Mouse (Mus musculus): ENCODE measurements around the gene Aes.
A peak's percentile ranks its signal among the peaks of the same experiment; 100 is the strongest.

The Aes gene

GRCm38 (mm10) chr10:81559163-81559626 is at the start of gene Aes:
TSS of gene Aes (plus strand) at chr10:81559488.
- peak; percentile 81 for DNase-seq

GRCm38 (mm10) chr10:81510246-81510810 is 49.0 kb upstream of the Aes start:
- no peak for DNase-seq

DNA sequence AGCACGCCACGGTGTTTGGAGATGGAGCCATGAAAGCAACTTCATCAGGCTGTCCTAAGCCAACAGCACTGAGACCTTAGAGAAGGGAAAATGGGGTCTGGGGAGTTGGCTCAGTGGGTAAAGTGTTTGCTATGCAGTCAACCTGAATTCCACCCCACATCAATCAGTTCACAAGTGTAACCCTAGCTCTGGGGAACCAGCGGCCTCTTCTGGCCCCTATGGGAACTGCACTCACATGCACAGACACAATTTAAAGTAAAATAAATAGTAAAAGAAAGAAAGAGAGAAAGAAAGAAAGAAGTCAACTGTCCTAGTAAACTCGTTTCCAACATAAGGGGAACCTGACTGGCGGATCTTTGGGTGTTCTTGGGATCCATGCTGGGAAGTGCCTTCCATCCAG is 45.5 kb upstream of the Aes start:
- DNase-seq = no peak

GRCm38 (mm10) chr10:81517227-81517626 is 42.1 kb upstream of the Aes start:
- DNase-seq = no peak

DNA sequence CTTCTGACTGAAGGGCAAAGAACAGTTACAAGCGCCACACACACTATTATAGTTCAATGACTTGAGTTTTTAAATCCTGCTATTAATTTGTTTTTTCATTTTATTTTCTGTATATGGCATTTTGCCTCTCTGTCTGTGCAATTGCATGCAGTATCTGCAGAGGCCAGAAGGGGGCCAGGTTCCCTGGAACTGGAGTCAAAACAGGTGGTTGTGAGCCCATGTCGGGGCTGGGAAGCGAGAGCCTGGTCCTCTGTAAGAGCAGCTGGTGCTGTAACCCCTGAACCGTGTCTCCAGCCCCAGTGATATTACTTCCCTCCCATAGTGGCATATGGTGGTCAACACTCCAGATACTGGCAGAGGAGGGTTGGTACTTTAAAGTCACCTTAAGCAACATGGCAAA is 40.7 kb upstream of the Aes start:
- peak; percentile 61 to 67 for DNase-seq

DNA sequence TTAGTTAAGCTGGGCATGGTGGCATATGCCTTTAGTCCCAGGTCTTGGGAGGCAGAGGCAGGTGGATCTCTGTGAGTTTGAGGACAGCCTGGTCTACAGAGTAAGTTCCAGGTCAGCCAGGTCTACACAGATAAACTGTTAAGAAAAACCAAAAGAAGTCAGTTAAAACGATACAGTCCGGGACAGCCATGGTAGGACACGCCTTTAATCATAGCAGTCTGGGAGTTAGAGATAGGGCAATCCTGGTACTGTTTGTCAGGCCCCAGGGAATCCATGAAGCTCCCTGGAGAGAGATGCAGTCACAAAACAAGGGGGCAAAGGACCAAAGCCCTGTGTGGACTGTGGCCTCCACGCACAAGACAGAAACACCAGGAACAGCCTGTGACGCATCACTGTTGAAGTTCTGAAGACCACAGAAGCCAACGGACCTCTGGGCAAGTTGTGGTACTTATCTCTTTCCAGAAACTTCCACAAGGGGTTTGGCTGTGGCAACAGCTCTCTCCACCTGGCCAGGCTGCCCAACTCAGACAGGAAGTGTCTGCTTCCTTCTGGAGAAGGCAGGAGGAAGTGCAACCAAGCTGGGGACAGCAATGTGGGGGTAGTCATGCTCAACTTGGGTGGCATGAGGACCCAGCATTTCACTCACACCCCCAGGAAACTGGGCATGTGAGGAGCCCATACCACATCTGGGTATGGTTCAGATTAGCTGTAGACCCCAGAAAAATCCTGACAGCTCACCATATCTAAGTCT is 39.9 kb upstream of the Aes start:
- no peak for DNase-seq

DNA sequence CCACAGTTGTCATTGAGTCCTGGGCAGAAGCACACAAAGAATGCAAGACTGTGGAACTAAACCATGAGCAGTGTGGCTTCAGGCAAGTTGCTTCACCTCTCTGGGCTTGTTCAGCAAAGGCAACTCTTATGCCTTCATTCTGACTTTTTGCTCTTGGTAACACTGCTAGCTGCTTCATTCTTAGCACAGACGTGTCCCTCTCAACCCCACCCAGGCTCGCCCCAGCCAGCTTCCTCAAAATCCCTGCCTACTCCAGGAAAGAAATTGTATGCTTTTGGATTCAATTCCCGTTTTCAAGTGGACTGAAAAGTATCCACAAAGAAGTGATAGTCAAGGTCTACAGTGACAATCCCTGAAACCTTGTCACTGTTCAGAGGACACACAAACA is 39.3 kb upstream of the Aes start:
- no peak for DNase-seq

GRCm38 (mm10) chr10:81523142-81523541 is 36.1 kb upstream of the Aes start:
- DNase-seq = no peak

GRCm38 (mm10) chr10:81523570-81523969 is 35.7 kb upstream of the Aes start:
- DNase-seq = no peak

GRCm38 (mm10) chr10:81524051-81524605 is 35.2 kb upstream of the Aes start, which contains the start of gene Gna15:
TSS of gene Gna15 (minus strand) at chr10:81524225.
- DNase-seq = no peak

GRCm38 (mm10) chr10:81525017-81525694 is 34.1 kb upstream of the Aes start:
- DNase-seq = no peak

DNA sequence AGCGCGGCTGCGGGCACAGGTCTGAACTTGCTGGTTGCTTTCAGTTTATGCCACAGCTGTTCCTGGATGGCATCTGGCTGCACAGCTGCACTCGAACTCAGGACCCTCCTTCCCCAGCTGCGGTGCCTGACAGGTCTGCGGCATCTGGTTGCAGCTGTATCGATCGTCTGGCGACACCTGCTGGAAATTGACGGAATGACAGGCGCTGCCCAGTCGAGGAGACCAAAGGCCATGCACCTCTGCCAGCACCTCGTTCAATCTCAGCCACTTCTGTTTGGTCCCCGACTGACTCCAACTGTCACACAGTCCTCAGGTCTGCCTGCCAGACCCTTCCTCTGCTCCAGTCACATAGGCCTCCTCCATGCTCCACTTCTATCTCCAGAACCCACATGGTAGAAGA is 32.5 kb upstream of the Aes start:
- DNase-seq = peak; percentile 61 to 70

GRCm38 (mm10) chr10:81534826-81535225 is 24.5 kb upstream of the Aes start:
- DNase-seq = no peak

- no peak for DNase-seq
Measured at GRCm38 (mm10) chr10:81536734-81537133, 22.6 kb upstream of the Aes start.

- no peak for DNase-seq
Measured at GRCm38 (mm10) chr10:81537429-81537828, 21.9 kb upstream of the Aes start.

GRCm38 (mm10) chr10:81538321-81539048 is 20.8 kb upstream of the Aes start:
- DNase-seq = no peak

DNA sequence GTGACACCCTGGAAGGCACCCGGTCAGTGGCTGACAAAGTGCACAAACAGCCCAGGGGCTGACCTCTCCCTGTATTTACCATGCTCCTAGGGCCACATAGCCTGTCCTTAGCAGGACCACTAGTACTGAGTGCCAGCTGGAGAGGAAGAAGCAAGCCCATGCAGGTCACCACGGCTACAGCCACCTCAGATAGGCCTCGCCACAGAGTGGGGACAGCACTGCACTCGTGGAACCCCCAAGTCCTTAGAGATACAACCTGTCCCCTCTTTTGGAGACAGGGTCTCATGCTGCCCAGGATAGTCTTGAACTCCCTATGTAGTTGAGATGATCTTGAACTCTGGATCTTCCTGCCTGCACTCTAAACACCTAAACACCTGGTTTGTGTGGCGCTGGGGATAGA is 17.9 kb upstream of the Aes start:
- no peak for DNase-seq

- no peak for DNase-seq
Measured at GRCm38 (mm10) chr10:81541803-81542202, 17.5 kb upstream of the Aes start.

GRCm38 (mm10) chr10:81542727-81543460 is 16.4 kb upstream of the Aes start:
- no peak for DNase-seq

- no peak for DNase-seq
Measured at GRCm38 (mm10) chr10:81543633-81544032, 15.7 kb upstream of the Aes start.

- no peak for DNase-seq
Measured at GRCm38 (mm10) chr10:81544296-81545160, 14.8 kb upstream of the Aes start.

Data from thymus, adult 18-20 months (tissue).